Mouse (Mus musculus) stomach, embryonic 15.5 days (tissue): Measurements from ENCODE around the gene Sphk1. TPM values are rescaled to one million over a fixed set of nuclear protein-coding genes. Genes with fewer than 3 reads are reported as not detected.

Experiments used
- ATAC-seq: fragments of 200-750 bp; cut with Nextera tagmentation; 2 replicates; pipeline ENCODE4 v1.8.0; 2017; ENCODE audit warnings: low read depth, moderate number of reproducible peaks, moderate TSS enrichment; ENCODE audit not compliant: insufficient read depth, low FRiP score
- H3K27ac ChIP-seq: fragments of 300-500 bp; sonication (generic); 2 replicates; pipeline ENCODE4 v1.5.1; 2015; ENCODE audit warnings: mild to moderate bottlenecking, inconsistent platforms
- H3K27me3 ChIP-seq: fragments of 300-500 bp; sonication (generic); replicated peaks from 2 replicates; pipeline ENCODE4 v1.6.1; 2015; ENCODE audit warnings: inconsistent platforms
- H3K36me3 ChIP-seq: fragments of 300-500 bp; sonication (generic); 2 replicates; pipeline ENCODE4 v1.6.1; 2015; ENCODE audit warnings: inconsistent platforms
- H3K4me1 ChIP-seq: fragments of 300-500 bp; sonication (generic); 2 replicates; pipeline ENCODE4 v1.6.1; 2015; ENCODE audit warnings: inconsistent platforms
- H3K4me2 ChIP-seq: fragments of 300-500 bp; sonication (generic); 2 replicates; pipeline ENCODE4 v1.6.1; 2015; ENCODE audit warnings: mild to moderate bottlenecking, inconsistent platforms
- H3K4me3 ChIP-seq: fragments of 300-500 bp; sonication (generic); replicated peaks from 2 replicates; pipeline ENCODE4 v1.5.1; 2015; ENCODE audit warnings: inconsistent platforms
- H3K9ac ChIP-seq: fragments of 300-500 bp; sonication (generic); 2 replicates; pipeline ENCODE4 v1.6.1; 2015; ENCODE audit warnings: inconsistent platforms
- H3K9me3 ChIP-seq: fragments of 300-500 bp; sonication (generic); 2 replicates; pipeline ENCODE4 v1.6.1; 2016; ENCODE audit warnings: inconsistent platforms
- WGBS: fragments of 180-500 bp; shearing (Covaris S2); methylation state at CpG from one replicate; pipeline ENCODE4 v1.1.7; 2015; 5-methylcytosine and 5-hydroxymethylcytosine counted together
- polyA plus RNA-seq: library from polyadenylated mRNA; unstranded; fragments of >200 nt; fragmentation: Nextera tagmentation; extraction: Ambion mirVana; gene quantifications from 2 replicates; pipeline ENCODE4 v1.2.1, GENCODE M21; 2015

The Sphk1 gene
- polyA plus RNA-seq, 1 experiment from 2014 or later, result 15.3 TPM

DNA sequence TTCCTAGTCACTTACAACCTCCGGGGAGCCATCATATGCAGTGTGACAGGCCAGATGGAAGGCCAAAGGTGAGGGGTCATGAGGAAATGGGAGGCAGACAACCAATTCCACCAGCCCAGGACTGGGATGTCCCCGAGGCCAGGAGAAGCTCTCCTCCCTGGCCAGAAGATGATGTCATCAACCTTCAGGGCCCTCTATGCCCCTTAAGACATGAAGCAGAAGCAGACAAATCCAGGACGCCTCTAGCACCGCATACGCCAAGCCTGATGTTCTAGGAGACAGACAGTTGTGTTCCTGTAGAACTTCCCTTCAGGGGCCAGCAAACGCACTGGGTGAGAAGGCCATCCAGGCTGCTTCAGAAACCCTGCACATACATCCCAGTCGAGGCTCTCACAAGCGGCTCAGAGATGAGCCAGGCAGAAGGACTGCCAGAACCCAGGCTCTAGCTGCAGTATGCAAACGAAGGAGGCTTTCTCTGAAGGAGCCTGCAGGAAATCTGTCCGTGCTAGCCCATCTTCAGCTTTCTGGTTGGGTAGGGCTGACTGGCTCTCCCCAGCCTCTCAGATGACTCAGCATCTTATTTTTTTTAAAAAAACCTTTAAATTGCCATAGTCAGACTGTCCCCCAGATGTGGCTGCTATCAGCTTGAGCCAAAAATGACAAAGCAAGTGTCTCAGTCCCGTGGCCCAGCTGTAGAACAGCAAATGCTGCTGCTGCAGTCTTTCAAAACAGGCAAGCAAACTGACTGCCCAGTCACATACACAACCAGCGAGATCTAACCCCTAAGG is 42.2 kb downstream of the Sphk1 start:
- no peak overlapping the region for H3K4me2 ChIP-seq
- H3K9me3 ChIP-seq, result no peaks in the 10 kb centered on the region
- H3K27ac ChIP-seq, result no peak overlapping the region
- ATAC-seq, result peak; percentile 69; the same call in 1 of the 2 replicates
- H3K36me3 ChIP-seq, result no peaks in the 10 kb centered on the region
- H3K4me3 ChIP-seq, result no peak overlapping the region
- WGBS, result 51% methylated on average over 12 of the region's 12 CpGs
- H3K9ac ChIP-seq, result no peak overlapping the region
- no peaks in the 10 kb centered on the region for H3K27me3 ChIP-seq
- H3K4me1 ChIP-seq, result peaks cover 15% of the 10 kb centered on the region

DNA sequence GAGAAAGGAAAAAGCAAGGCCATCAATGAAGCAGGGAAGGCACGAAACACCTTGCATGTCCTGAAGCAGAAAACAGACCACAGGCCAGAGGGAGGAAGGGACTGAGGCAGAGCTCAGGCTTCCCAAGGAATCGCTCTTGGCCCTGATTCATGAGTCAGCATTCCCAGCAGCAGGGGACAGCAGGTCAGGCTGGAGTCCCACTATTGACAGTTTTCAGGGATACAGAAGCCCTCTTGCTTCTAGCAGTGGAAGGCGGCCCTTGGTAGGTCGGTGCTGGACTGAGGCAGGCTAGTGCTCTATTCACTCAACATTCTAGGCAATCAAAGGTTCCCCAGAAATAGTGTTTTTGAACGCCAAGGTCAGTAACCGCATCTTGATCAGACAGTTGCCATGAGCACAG is 43.8 kb downstream of the Sphk1 start:
- Histone ChIP-seq H3K4me1 (peaks cover 15% of the 10 kb centered on the region), H3K4me3 (no peak overlapping the region), H3K9me3 (no peaks in the 10 kb centered on the region), H3K27ac (no peak overlapping the region), H3K4me2 (no peak overlapping the region), H3K27me3 (no peaks in the 10 kb centered on the region), H3K36me3 (no peaks in the 10 kb centered on the region), H3K9ac (no peak overlapping the region)
- no peak for ATAC-seq
- WGBS, result 66% methylated on average over 6 of the region's 6 CpGs

DNA sequence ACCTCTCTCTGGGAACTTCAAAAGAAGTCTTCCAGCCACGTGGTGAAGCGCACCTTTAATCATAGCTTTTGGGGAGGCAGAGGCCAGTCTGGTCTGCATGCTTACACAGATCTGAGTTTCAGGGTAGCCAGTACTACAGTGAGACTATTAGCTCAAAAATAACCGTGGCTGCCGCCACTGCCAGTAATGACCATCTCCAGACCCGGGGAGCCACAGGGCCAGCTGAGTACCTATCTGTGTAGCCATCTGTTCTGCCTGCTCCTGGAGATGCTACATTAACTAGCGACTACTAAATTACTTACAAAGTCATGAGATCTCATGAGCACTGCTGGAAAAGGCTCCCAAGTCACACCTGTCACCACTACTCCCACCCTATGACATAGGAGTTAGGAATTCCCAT is 44.3 kb downstream of the Sphk1 start:
- Histone ChIP-seq H3K27me3 (no peaks in the 10 kb centered on the region), H3K27ac (no peak overlapping the region), H3K4me1 (peaks cover 18% of the 10 kb centered on the region), H3K36me3 (no peaks in the 10 kb centered on the region), H3K4me3 (no peak overlapping the region), H3K9me3 (no peaks in the 10 kb centered on the region), H3K9ac (no peak overlapping the region), H3K4me2 (no peak overlapping the region)
- WGBS, result 63% methylated on average over 6 of the region's 6 CpGs
- ATAC-seq, result no peak

DNA sequence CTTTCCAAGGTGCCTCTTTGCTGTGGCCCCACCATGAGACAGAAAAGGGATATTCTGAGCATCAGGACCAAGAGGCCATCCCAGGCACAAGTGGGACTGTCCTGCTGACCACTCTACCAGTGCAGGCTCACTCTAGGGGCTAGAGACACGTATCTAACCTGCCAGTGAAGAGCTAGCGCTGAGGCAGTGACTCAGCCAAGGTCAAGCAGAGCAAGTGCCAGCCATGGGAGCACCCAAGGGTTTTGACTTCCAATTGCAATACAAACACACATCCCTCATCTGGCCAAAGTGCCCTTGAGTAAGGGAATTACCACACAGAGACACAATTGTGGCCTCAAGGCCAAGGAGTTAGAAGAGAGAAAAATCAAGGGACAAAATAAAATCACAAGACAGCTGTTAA is 44.7 kb downstream of the Sphk1 start:
- H3K4me2 ChIP-seq, result no peak overlapping the region
- no peaks in the 10 kb centered on the region for H3K27me3 ChIP-seq
- no peak overlapping the region for H3K4me3 ChIP-seq
- H3K9me3 ChIP-seq, result no peaks in the 10 kb centered on the region
- peaks cover 23% of the 10 kb centered on the region for H3K4me1 ChIP-seq
- no peak overlapping the region for H3K27ac ChIP-seq
- 85% methylated on average over 2 of the region's 2 CpGs for whole genome bisulfite sequencing
- no peak overlapping the region for H3K9ac ChIP-seq
- H3K36me3 ChIP-seq, result no peaks in the 10 kb centered on the region
- no peak for ATAC-seq

DNA sequence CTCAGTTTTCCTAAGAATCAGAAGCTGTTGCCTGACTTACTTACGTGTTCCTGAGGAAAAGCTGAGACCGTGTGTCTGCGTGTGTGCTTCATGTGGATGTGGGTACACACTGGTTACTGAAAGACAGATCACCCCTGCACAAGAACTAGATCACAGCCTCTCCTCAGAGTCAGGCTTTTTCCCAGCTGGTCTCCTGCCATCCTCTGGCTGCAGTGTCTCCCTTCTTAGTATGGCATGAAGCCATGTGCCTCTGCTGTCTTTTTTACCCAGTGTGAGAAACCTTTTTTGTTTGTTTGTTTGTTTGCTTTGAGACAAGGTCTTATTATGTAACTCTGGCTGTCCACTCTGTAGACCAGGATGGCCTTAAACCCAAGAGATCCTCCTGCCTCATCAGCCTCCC is 48.6 kb downstream of the Sphk1 start:
- no peaks in the 10 kb centered on the region for H3K9me3 ChIP-seq
- H3K27me3 ChIP-seq, result no peaks in the 10 kb centered on the region
- H3K9ac ChIP-seq, result no peak overlapping the region
- no peak overlapping the region for H3K4me3 ChIP-seq
- no peak for ATAC-seq
- WGBS, result 94% methylated on average over 3 of the region's 3 CpGs
- H3K36me3 ChIP-seq, result no peaks in the 10 kb centered on the region
- no peak overlapping the region for H3K4me2 ChIP-seq
- peaks cover 12% of the 10 kb centered on the region for H3K4me1 ChIP-seq
- H3K27ac ChIP-seq, result no peak overlapping the region

DNA sequence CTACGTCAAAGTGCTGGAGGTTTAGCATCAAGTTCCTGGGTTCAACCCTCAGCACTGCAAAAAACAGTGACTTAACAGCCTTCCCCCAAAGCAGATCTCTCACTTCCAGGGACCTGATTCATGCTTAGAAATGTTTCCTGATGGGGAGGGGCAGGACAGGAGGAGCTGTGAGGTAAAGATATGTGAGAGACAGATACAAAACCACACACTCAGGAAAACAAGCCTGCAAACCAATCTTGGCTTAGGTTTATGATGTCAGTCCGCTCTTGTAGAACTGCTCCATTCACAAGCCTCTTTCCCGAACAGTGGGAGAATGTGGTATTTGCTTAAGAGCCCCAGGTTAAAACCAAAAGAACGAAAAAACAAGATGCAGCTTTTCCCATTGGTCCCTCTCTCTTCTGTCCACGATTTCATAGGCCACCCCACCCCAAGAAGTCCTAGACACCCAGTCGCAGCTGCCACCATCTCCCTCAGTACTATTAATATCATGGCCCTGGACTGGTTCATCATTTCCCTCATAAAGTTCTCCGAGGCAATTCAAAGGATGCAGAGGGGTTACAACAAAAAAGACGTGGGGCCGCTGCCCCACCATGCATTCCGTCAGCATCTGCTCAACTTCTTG is 49.4 kb downstream of the Sphk1 start:
- Histone ChIP-seq H3K27ac (peak overlapping the region; percentile 67; the same call in 1 of the 2 replicates), H3K9me3 (no peaks in the 10 kb centered on the region), H3K9ac (peak overlapping the region; percentile 73; the same call in 1 of the 2 replicates), H3K4me3 (peak overlapping the region; percentile 96), H3K4me1 (peaks cover 8% of the 10 kb centered on the region), H3K36me3 (no peaks in the 10 kb centered on the region), H3K4me2 (peak overlapping the region; percentile 96), H3K27me3 (no peaks in the 10 kb centered on the region)
- no peak for ATAC-seq
- whole genome bisulfite sequencing, result 24% methylated on average over 10 of the region's 10 CpGs

DNA sequence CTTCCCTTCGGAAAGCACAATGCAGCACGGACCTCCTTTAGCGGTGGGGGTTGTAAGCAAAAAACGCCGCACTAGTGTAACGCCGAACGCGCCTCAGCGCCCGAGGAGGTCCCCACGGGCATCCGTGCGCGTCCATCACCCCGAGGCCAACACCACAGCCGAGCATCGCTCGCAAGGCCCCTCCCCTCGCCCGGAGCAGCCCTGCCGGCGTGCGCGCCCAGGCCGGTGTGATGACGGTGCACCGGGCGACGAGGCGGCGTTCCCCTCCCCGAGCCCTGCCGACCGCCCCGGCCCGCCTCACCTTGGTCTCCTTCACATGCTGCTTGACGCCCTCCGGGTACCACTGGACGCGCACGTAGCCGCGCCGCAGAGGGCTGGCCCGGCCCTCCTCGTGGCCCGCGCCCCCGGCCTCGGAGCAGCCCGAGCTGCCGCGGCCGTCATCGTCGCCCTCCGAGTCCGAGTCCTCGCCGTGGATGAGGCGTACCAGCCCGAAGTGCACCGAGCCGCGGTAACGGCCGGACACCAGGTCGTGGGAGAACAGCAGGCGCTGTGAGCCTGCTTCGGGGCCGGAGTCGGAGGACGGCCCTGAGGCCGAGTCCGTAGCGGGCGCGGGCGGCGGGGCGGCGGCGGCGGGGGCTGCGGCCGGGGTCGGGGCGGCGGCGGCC is 50.1 kb downstream of the Sphk1 start:
- under 1% methylated on average over 91 of the region's 91 CpGs for WGBS
- peak; percentile 65 for ATAC-seq
- Histone ChIP-seq H3K4me3 (peak overlapping the region; percentile 96), H3K36me3 (no peaks in the 10 kb centered on the region), H3K27ac (peak overlapping the region; percentile 67), H3K27me3 (no peaks in the 10 kb centered on the region), H3K4me1 (peaks cover 8% of the 10 kb centered on the region), H3K9me3 (no peaks in the 10 kb centered on the region), H3K9ac (peak overlapping the region; percentile 73), H3K4me2 (peak overlapping the region; percentile 96)

DNA sequence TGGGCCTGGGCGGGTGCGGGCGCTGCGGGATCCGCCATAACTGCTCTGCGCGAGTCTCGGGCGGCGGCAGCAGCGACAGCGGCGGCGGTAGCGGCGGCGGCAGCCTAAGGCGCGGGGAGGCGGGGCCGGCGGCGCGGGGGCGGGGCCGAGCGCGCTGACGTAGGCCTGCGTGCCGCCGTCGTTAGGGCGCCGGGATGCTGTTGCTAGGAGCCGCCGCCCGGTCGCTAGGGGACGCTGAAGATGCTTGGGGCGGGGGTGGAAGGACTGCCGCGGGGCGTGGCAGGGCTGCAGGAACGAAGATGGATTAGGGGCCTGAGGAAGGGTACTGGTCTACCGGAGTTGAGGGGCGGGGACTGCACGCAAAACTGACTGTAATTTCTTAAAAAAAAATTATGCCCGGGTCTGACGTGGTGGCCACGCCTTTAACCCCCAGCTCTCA is 50.7 kb downstream of the Sphk1 start, which contains the start of gene Ube2o:
Ube2o (minus strand) TSS at position 72 of the 439 bp plus-strand sequence.
- WGBS, result 1% methylated on average over 50 of the region's 51 CpGs
- peaks cover 8% of the 10 kb centered on the region for H3K4me1 ChIP-seq
- peak within 1 kb of the TSS; percentile 96 for H3K4me3 ChIP-seq
- peak; percentile 86 for ATAC-seq
- H3K4me2 ChIP-seq, result peak within 1 kb of the TSS; percentile 96
- no peaks in the 10 kb centered on the region for H3K27me3 ChIP-seq
- no peaks in the 10 kb centered on the region for H3K36me3 ChIP-seq
- H3K9ac ChIP-seq, result peak within 1 kb of the TSS; percentile 73
- no peaks in the 10 kb centered on the region for H3K9me3 ChIP-seq
- H3K27ac ChIP-seq, result peak within 1 kb of the TSS; percentile 67

DNA sequence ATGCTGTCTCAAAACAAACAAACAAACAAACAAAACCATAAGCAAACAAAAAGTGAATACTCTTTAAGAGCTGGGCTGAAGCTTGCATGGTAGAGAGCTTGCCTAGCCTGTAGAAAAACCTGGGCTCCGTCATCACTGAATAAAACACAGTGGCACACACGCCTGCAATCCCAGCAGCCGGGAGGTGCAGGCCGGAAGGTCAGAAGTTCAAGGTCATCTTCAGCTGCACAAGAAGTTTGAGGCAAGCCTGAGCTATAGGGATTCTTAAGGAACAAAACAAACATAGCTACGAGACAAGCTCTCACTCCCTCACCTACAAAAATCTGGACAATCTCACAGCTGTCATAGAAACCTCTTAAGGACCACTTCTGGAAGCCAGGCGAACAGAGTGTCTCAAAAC is 55.0 kb downstream of the Sphk1 start:
- ATAC-seq, result no peak
- H3K4me2 ChIP-seq, result no peak overlapping the region

More for the DNA sequence above, 55.0 kb downstream of the Sphk1 start:
- no peaks in the 10 kb centered on the region for H3K9me3 ChIP-seq
- peaks cover 5% of the 10 kb centered on the region; the same call in 1 of the 2 replicates for H3K4me1 ChIP-seq
- WGBS, result 61% methylated on average over 6 of the region's 6 CpGs
- H3K9ac ChIP-seq, result no peak overlapping the region
- H3K36me3 ChIP-seq, result no peaks in the 10 kb centered on the region
- H3K4me3 ChIP-seq, result no peak overlapping the region
- no peak overlapping the region for H3K27ac ChIP-seq
- peaks cover 7% of the 10 kb centered on the region; the same call in 1 of the 2 replicates for H3K27me3 ChIP-seq

Other genes with a start within 250 kb of the Sphk1 start
- gene Galr2, start 250.0 kb upstream of the Sphk1 start, polyA plus RNA-seq, result 0.15 and 0.35 TPM in 2 replicates
- gene Exoc7, start 223.7 kb upstream of the Sphk1 start, polyA plus RNA-seq, result 52.3 and 52.9 TPM in 2 replicates
- 0.97 and 1.1 TPM in 2 replicates for gene Foxj1, start 195.5 kb upstream of the Sphk1 start, polyA plus RNA-seq
- gene Rnf157, start 117.9 kb upstream of the Sphk1 start, polyA plus RNA-seq, result 13.5 and 14.5 TPM in 2 replicates
- 37.7 and 37.9 TPM in 2 replicates for gene Ubald2, start 96.8 kb upstream of the Sphk1 start, polyA plus RNA-seq
- 0.46 and 0.50 TPM in 2 replicates for gene Qrich2, start 64.7 kb upstream of the Sphk1 start, polyA plus RNA-seq
- gene Prpsap1, start 36.7 kb upstream of the Sphk1 start, polyA plus RNA-seq, result 196 and 218 TPM in 2 replicates
- 12.5 and 14.0 TPM in 2 replicates for gene Ube2o, start 50.5 kb downstream of the Sphk1 start, polyA plus RNA-seq
- 0.09 TPM in 1 of 2 replicates, not detected in the other for gene Aanat, start 55.5 kb downstream of the Sphk1 start, polyA plus RNA-seq
- 7.4 and 7.5 TPM in 2 replicates for gene Rhbdf2, start 96.1 kb downstream of the Sphk1 start, polyA plus RNA-seq
- 1.2 and 1.3 TPM in 2 replicates for gene Prcd, start 122.6 kb downstream of the Sphk1 start, polyA plus RNA-seq
- gene Cygb, start 123.4 kb downstream of the Sphk1 start, polyA plus RNA-seq, result 16.7 and 17.7 TPM in 2 replicates
- gene St6galnac1, start 244.6 kb downstream of the Sphk1 start, polyA plus RNA-seq, result not detected in 2 replicates